Comparison of ENCODE assay signal across 8 mouse cellular contexts in the genomic region with DNA sequence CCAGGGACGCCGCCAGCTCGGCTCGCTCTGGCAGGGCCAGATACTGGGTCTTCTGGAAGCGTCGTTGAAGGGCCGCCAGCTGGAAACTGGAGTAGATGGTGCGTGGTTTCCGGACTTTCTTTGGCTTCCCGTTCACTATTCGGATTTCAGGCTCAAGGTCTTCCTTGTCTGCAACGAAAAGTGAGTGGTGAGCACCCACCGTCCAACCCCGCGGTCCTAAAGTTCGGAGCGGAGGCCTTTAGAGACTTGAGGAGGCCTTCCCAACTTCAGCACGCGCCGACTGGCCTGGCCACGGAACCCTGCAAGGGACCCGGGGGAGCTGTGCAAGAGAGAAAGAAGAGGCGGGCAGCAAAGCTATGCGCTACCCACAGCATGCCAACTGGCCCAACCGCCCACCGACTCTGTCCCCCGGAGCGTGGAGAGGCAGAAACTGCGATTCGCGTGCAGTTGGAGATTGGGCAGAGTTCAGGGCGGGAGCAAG. TPM values are rescaled to one million over a fixed set of nuclear protein-coding genes. Genes with fewer than 3 reads are reported as not detected.
DNase-seq lines count a peak whose midpoint lies in the region; ATAC-seq and TF ChIP-seq lines count a peak whose summit lies in the region.

No protein-coding gene starts in this region.

- no peak for TF ChIP-seq EP300 in stomach, postnatal 0 days (optimal IDR thresholded peaks at IDR 0.05)

- TF ChIP-seq CTCF in layer of hippocampus, adult 2 months (conservative IDR thresholded peaks at IDR 0.05) = no peak
- no peak for TF ChIP-seq CTCF in brain, embryonic 14.5 days (IDR thresholded peaks at IDR 0.05; ENCODE audit: borderline replicate concordance, extremely low read depth, insufficient read depth, insufficient read length)
- no peak for TF ChIP-seq CTCF in stomach, postnatal 0 days (IDR thresholded peaks at IDR 0.05; ENCODE audit: low read depth)

- H3K9ac ChIP-seq in heart, embryonic 15.5 days = no peak overlapping the region
- H3K9ac ChIP-seq in limb, embryonic 15.5 days = no peak overlapping the region
- no peak overlapping the region for H3K9ac ChIP-seq in stomach, postnatal 0 days (ENCODE audit: low read length)

- H3K27me3 ChIP-seq in heart, embryonic 15.5 days = peaks cover 90% of the 10 kb centered on the region
- H3K27me3 ChIP-seq in limb, embryonic 15.5 days = peaks cover 90% of the 10 kb centered on the region
- H3K27me3 ChIP-seq in stomach, postnatal 0 days (ENCODE audit: control insufficient read depth, insufficient read depth, low read length) = peaks cover 21% of the 10 kb centered on the region

- H3K4me1 ChIP-seq in heart, embryonic 15.5 days (replicated peaks) = peaks cover 45% of the 10 kb centered on the region
- H3K4me1 ChIP-seq in limb, embryonic 15.5 days = peaks cover 53% of the 10 kb centered on the region
- 0 out of 2 replicates have a peak, but pooled peaks cover 3% of the 10 kb centered on the region for H3K4me1 ChIP-seq in stomach, postnatal 0 days (replicated peaks; ENCODE audit: control insufficient read depth, insufficient read depth)

- H3K27ac ChIP-seq in layer of hippocampus, adult 2 months = no peak overlapping the region; the same call in 1 of the 2 replicates
- no peak overlapping the region for H3K27ac ChIP-seq in heart, embryonic 15.5 days
- no peak overlapping the region for H3K27ac ChIP-seq in limb, embryonic 15.5 days
- no peak overlapping the region for H3K27ac ChIP-seq in stomach, postnatal 0 days (replicated peaks)

- H3K4me2 ChIP-seq in heart, embryonic 15.5 days = peak overlapping the region; percentile 86
- H3K4me2 ChIP-seq in limb, embryonic 15.5 days = peak overlapping the region; percentile 95
- peak overlapping the region; percentile 50 for H3K4me2 ChIP-seq in stomach, postnatal 0 days (replicated peaks; ENCODE audit: low read depth)

- peak overlapping the region; percentile 43 for H3K4me3 ChIP-seq in layer of hippocampus, adult 2 months
- H3K4me3 ChIP-seq in heart, embryonic 15.5 days = peak overlapping the region; percentile 52
- H3K4me3 ChIP-seq in limb, embryonic 15.5 days = peak overlapping the region; percentile 48
- peak overlapping the region; percentile 32 for H3K4me3 ChIP-seq in stomach, postnatal 0 days (ENCODE audit: low read depth, low read length)

- DNase-seq in layer of hippocampus, adult 2 months (ENCODE audit: low spot score in 2 of 2) = no peak
- no peak for DNase-seq in layer of hippocampus, adult 8-10 months (ENCODE audit: low spot score in 2 of 2)
- DNase-seq in brain, embryonic 14.5 days (ENCODE audit: low read depth) = peak; percentile 49
- DNase-seq in stomach, postnatal 0 days (ENCODE audit: low spot score) = peak; percentile 26
- DNase-seq in layer of hippocampus, postnatal 25 days (ENCODE audit: extremely low spot score in 1 of 2, low spot score in 1 of 2) = no peak
- no peak for DNase-seq in frontal cortex, postnatal 14 days (ENCODE audit: low spot score in 2 of 2)

- ATAC-seq in heart, embryonic 15.5 days (replicated peaks; ENCODE audit: insufficient number of reproducible peaks, insufficient read depth, low FRiP score, low read depth) = no peak
- ATAC-seq in limb, embryonic 15.5 days (ENCODE audit: insufficient number of reproducible peaks, low FRiP score, low TSS enrichment, low read depth) = no peak
- ATAC-seq in stomach, postnatal 0 days (ENCODE audit: low FRiP score, low TSS enrichment) = no peak

- H3K36me3 ChIP-seq in heart, embryonic 15.5 days = no peaks in the 10 kb centered on the region
- H3K36me3 ChIP-seq in limb, embryonic 15.5 days = no peaks in the 10 kb centered on the region
- H3K36me3 ChIP-seq in stomach, postnatal 0 days (ENCODE audit: control insufficient read depth, insufficient read depth, low read length) = no peaks in the 10 kb centered on the region

- H3K9me3 ChIP-seq in heart, embryonic 15.5 days (replicated peaks) = no peaks in the 10 kb centered on the region
- no peaks in the 10 kb centered on the region for H3K9me3 ChIP-seq in limb, embryonic 15.5 days
- H3K9me3 ChIP-seq in stomach, postnatal 0 days (ENCODE audit: control insufficient read depth, low read length) = no peaks in the 10 kb centered on the region

- no peak for TF ChIP-seq POLR2A in brain, embryonic 14.5 days (IDR thresholded peaks at IDR 0.05; ENCODE audit: borderline replicate concordance, extremely low read depth, insufficient read depth, insufficient read length, poor library complexity, severe bottlenecking)

- 2% methylated on average over 32 of the region's 32 CpGs for WGBS in heart, embryonic 15.5 days
- 1% methylated on average over 32 of the region's 32 CpGs for WGBS in limb, embryonic 15.5 days
- 1% methylated on average over 32 of the region's 32 CpGs for WGBS in stomach, postnatal 0 days

RNA-seq across cellular contexts. Expression of a gene that starts 1.1 kb away (rescaled TPM):
- 1 to 10 TPM; 4.5 to 4.8 TPM for total RNA-seq in layer of hippocampus, adult 2 months (2021)
- 1 to 10 TPM; 3.6 to 4.9 (median 4.7) TPM for total RNA-seq in layer of hippocampus, adult 8-10 months (2022)
- polyA plus RNA-seq in brain, embryonic 14.5 days (2012; rRNA removed) = 32.8 and 48.3 TPM in 2 replicates
- polyA plus RNA-seq in heart, embryonic 15.5 days (2015; fragmentation: Nextera tagmentation; extraction: Ambion mirVana) = 0.11 and 0.16 TPM in 2 replicates
- polyA plus RNA-seq in limb, embryonic 15.5 days (2015; fragmentation: Nextera tagmentation; extraction: Ambion mirVana) = 3.5 and 3.6 TPM in 2 replicates
- polyA plus RNA-seq in stomach, postnatal 0 days (2015; fragmentation: Nextera tagmentation; extraction: Ambion mirVana) = 1.3 TPM in 2 replicates
- total RNA-seq in layer of hippocampus, postnatal 25 days (2021) = 1 to 10 TPM; 5.7 to 6.0 TPM

RNA-seq across cellular contexts. Expression of a gene that starts 17.5 kb away (rescaled TPM):
- total RNA-seq in layer of hippocampus, adult 2 months (2021) = 10 to 100 TPM; 15.4 to 17.5 TPM
- 10 to 100 TPM; 14.0 to 16.3 (median 15.2) TPM for total RNA-seq in layer of hippocampus, adult 8-10 months (2022)
- 93.3 and 265 TPM in 2 replicates for polyA plus RNA-seq in brain, embryonic 14.5 days (2012; rRNA removed)
- 0.13 and 0.58 TPM in 2 replicates for polyA plus RNA-seq in heart, embryonic 15.5 days (2015; fragmentation: Nextera tagmentation; extraction: Ambion mirVana)
- 3.9 and 4.4 TPM in 2 replicates for polyA plus RNA-seq in limb, embryonic 15.5 days (2015; fragmentation: Nextera tagmentation; extraction: Ambion mirVana)
- 3.2 and 3.8 TPM in 2 replicates for polyA plus RNA-seq in stomach, postnatal 0 days (2015; fragmentation: Nextera tagmentation; extraction: Ambion mirVana)
- total RNA-seq in layer of hippocampus, postnatal 25 days (2021) = 10 to 100 TPM; 13.6 to 19.3 TPM

Comparison
In these comparisons a context has a peak if more than half of its experiments do, and no peak if none do; other contexts are left out.
1. DNase-seq: peak in brain, embryonic 14.5 days (single experiment) and stomach, postnatal 0 days (single experiment); none in layer of hippocampus, adult 2 months (0 of 2), layer of hippocampus, adult 8-10 months (0 of 2), layer of hippocampus, postnatal 25 days (0 of 2) and frontal cortex, postnatal 14 days (0 of 2).
2. RNA of a gene that starts 17.5 kb away (polyA plus RNA-seq): 93.3 to 265 TPM in brain, embryonic 14.5 days; 3.9 to 4.4 TPM in limb, embryonic 15.5 days, 3.2 to 3.8 TPM in stomach, postnatal 0 days and 0.13 to 0.58 TPM in heart, embryonic 15.5 days; every median in the first group is over 10 times any median in the second.
3. Peak in every context shown above with its lines, with median percentiles within 50 percentile points of each other: H3K4me3 ChIP-seq and H3K4me2 ChIP-seq.